Mouse (Mus musculus) intestine, embryonic 14.5 days (tissue): ENCODE results near the gene Rimbp3. TPM values are rescaled to one million over a fixed set of nuclear protein-coding genes. Genes with fewer than 3 reads are reported as not detected.
"Not testable (repeated sequence)": the region's sequence is repeated elsewhere in the genome, so short reads cannot be mapped to it uniquely, and the experiment has no call there.

ENCODE experiments used
- ATAC-seq: fragments of 200-750 bp; cut with Nextera tagmentation; replicated peaks from 2 replicates; pipeline ENCODE4 v1.8.0; 2017; ENCODE audit warnings: low read depth, moderate number of reproducible peaks, moderate TSS enrichment, moderate library complexity; ENCODE audit not compliant: low FRiP score, low TSS enrichment
- DNase-seq: peaks from one replicate; pipeline ENCODE4 v3.0.0-alpha.2; 2018; ENCODE audit warnings: low spot score
- H3K27ac ChIP-seq: fragments of 300-500 bp; sonication (generic); 2 replicates; pipeline ENCODE4 v1.5.1; 2014; ENCODE audit warnings: low read depth, mild to moderate bottlenecking, control low read depth
- H3K27me3 ChIP-seq: fragments of 300-500 bp; sonication (generic); replicated peaks from 2 replicates; pipeline ENCODE4 v1.6.1; 2014; ENCODE audit warnings: low read length, control low read depth; ENCODE audit not compliant: control insufficient read depth, insufficient read depth
- H3K36me3 ChIP-seq: fragments of 300-500 bp; sonication (generic); 2 replicates; pipeline ENCODE4 v1.6.1; 2014; ENCODE audit warnings: low read length, control low read depth; ENCODE audit not compliant: control insufficient read depth, insufficient read depth
- H3K4me1 ChIP-seq: fragments of 300-500 bp; sonication (generic); replicated peaks from 2 replicates; pipeline ENCODE4 v1.6.1; 2014; ENCODE audit warnings: low read length, control low read depth, mixed read lengths; ENCODE audit not compliant: control insufficient read depth, insufficient read depth
- H3K4me2 ChIP-seq: fragments of 300-500 bp; sonication (generic); 2 replicates; pipeline ENCODE4 v1.6.1; 2014; ENCODE audit warnings: low read length
- H3K4me3 ChIP-seq: fragments of 300-500 bp; sonication (generic); 2 replicates; pipeline ENCODE4 v1.5.1; 2014; ENCODE audit warnings: low read depth, low read length, control low read depth, mixed read lengths
- H3K9ac ChIP-seq: fragments of 300-500 bp; sonication (generic); 2 replicates; pipeline ENCODE4 v1.6.1; 2014; ENCODE audit warnings: mild to moderate bottlenecking, low read length
- H3K9me3 ChIP-seq: fragments of 300-500 bp; sonication (generic); 2 replicates; pipeline ENCODE4 v1.6.1; 2016; ENCODE audit warnings: low read length, control low read depth; ENCODE audit not compliant: control insufficient read depth
- WGBS: fragments of 180-500 bp; shearing (Covaris S2); extraction: QIAGEN DNeasy Blood & Tissue Kit; methylation state at CpG from one replicate; pipeline ENCODE4 v1.1.7; 2014; 5-methylcytosine and 5-hydroxymethylcytosine counted together
- polyA plus RNA-seq: library from polyadenylated mRNA; unstranded; fragments of >200 nt; fragmentation: Nextera tagmentation; extraction: Ambion mirVana; gene quantifications from 2 replicates; pipeline ENCODE4 v1.2.1, GENCODE M21; 2014

Gene Rimbp3
- polyA plus RNA-seq, 1 experiment from 2014 or later, result 0.60 TPM

DNA sequence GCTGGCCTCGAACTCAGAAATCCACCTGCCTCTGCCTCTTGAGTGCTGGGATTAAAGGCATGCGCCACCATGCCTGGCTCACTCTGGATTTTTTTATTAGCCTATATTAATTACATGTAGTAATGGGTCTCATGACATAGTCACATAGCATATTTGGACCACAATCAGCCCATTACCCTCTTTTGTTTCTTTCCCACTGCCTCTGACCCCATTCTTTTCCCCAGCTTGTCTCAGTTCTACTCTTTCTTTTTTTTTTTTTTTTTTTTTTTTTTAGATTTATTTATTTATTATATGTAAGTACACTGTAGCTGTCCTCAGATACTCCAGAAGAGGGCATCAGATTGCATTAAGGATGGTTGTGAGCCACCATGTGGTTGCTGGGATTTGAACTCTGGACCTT is 23.1 kb downstream of the Rimbp3 start:
- H3K9me3 ChIP-seq, H3K36me3 ChIP-seq, H3K27me3 ChIP-seq, ATAC-seq, H3K4me2 ChIP-seq, DNase-seq, H3K27ac ChIP-seq, H3K9ac ChIP-seq, H3K4me3 ChIP-seq: not testable (repeated sequence)
- 94% methylated on average over 2 of the region's 2 CpGs for WGBS
- H3K4me1 ChIP-seq, result peaks cover 25% of the 10 kb centered on the region

DNA sequence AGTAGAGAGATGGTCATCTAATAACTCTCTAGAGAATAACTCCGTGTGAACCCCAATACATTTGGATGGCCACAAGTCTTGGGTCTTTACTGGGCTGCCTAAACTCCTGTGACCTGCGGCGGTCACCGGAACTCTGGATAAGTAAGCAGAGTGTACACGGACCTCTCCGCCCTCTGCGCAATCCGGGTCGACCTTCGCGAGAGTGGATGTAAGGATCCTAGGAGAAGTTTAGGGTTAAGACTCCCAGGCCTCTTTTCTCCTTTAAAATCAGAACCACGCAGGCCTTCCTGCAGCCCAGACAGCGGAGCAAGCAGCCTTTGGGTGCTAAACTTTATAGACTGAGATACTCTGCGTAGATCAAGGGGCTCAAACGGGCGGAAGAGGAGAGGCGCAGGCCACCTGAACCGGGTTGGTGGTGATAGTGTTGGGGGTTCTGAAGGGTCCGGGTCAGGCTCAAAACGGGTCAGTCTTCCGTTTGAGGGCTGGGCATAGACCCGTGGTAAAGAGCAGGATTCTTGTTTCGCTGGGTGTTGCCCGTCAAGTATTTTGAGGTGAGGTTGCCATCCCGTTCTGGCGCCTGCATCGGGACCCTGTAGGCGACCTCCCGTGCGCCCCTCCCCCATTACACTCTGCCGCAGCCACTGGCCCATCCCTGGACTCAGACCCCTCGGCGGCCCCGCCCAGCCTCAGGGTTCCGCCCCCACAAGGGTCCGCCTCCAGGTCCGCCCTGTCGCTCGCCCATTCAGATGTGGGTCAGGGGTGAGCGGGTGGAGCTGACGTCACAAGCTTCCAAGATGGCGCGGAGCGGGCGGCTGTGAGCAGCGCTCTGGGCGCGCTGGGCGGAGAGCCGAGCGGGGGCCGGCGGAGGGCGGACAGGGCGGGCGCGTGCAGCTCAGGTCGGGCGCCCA is 24.6 kb downstream of the Rimbp3 start, which contains the start of gene Hic2:
Hic2 (plus strand) TSS at position 779 of the 908 bp plus-strand sequence.
- H3K9ac ChIP-seq, result peak within 1 kb of the TSS; percentile 95
- DNase-seq (peak; percentile 95), ATAC-seq (peak; percentile 99)
- no peaks in the 10 kb centered on the region for H3K36me3 ChIP-seq
- H3K4me3 ChIP-seq, result peak within 1 kb of the TSS; percentile 94
- H3K27me3 ChIP-seq, result no peaks in the 10 kb centered on the region
- H3K27ac ChIP-seq, result peak within 1 kb of the TSS; percentile 91
- H3K4me1 ChIP-seq, result peaks cover 29% of the 10 kb centered on the region
- no peaks in the 10 kb centered on the region for H3K9me3 ChIP-seq
- H3K4me2 ChIP-seq, result peak within 1 kb of the TSS; percentile 76
- WGBS, result 3% methylated on average over 59 of the region's 59 CpGs

DNA sequence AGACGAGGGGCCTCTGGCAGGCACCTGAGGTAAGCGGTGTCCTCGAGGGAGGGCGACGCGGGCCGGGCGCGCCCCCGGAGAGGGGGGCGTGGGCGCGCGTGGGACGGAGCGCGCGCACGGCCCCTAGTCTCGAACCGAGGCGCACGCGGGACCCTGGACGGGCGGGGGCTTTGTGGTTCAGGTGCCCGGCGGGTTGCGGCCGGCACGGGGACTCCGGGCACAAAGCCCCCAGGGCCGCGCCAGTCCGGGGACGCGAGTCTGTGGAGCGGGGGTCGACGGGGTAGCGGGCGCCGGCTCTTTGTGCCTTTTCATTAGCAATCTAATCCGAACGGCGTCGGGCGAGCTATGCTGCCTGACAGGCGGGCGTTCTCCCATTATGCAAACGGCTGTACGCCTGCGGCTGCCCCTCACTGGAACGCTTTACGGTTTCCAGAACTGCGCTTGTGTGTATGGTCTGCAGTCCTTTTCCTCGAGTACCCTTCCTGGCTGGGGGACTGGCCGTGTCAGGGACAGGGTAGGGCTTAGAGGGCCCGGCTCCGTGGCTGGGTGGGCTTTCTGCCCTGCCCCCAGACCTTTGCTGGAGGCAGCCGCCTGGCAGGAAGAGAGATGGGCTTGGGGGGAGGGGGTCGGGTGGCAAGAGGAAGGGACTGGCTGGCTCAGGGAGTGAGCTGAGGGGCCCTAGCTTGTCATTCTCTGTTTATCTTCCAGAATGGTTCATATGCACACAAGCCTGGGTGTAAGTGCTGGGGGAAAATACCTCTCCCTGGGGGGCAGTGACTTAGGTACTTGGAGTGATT is 25.5 kb downstream of the Rimbp3 start:
- H3K36me3 ChIP-seq, result no peaks in the 10 kb centered on the region
- under 1% methylated on average over 62 of the region's 62 CpGs for WGBS
- peak overlapping the region; percentile 95 for H3K9ac ChIP-seq
- H3K27me3 ChIP-seq, result no peaks in the 10 kb centered on the region
- peak overlapping the region; percentile 94 for H3K4me3 ChIP-seq
- no peak; the same call in none of the 2 replicates for ATAC-seq
- H3K9me3 ChIP-seq, result no peaks in the 10 kb centered on the region
- peaks cover 33% of the 10 kb centered on the region for H3K4me1 ChIP-seq
- H3K27ac ChIP-seq, result peak overlapping the region; percentile 91
- H3K4me2 ChIP-seq, result peak overlapping the region; percentile 76
- peak; percentile 88 for DNase-seq

DNA sequence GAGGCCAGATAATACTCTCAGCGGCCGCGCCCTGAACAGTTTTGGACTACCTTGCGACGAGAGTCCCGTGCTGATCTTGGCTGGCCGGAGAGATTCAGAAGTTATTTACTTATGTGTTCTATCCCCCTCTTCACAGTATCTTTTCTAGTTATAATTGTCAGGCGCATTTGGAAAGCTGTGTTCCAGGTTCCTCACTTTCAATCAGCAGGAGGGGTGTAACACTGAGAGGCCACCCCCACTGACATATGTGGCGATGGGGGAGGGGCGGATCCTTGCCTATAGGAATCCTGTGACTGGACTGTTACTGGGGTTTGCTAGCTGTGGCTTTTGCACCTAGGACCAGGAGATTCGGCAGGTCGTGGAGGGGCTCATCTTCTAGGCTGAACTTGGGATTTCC is 26.1 kb downstream of the Rimbp3 start:
- DNase-seq (peak; percentile 77), ATAC-seq (no peak)
- peak overlapping the region; percentile 76 for H3K4me2 ChIP-seq
- H3K4me3 ChIP-seq, result peak overlapping the region; percentile 94
- H3K9ac ChIP-seq, result peak overlapping the region; percentile 95
- H3K27me3 ChIP-seq, result no peaks in the 10 kb centered on the region
- no peaks in the 10 kb centered on the region for H3K36me3 ChIP-seq
- peak overlapping the region; percentile 91 for H3K27ac ChIP-seq
- H3K9me3 ChIP-seq, result no peaks in the 10 kb centered on the region
- under 1% methylated on average over 12 of the region's 12 CpGs for WGBS
- peaks cover 39% of the 10 kb centered on the region for H3K4me1 ChIP-seq

GRCm38 (mm10) chr16:17234916-17235665 is 26.7 kb downstream of the Rimbp3 start:
- H3K27ac ChIP-seq, result peak overlapping the region; percentile 91
- DNase-seq (no peak), ATAC-seq (no peak)
- no peaks in the 10 kb centered on the region for H3K36me3 ChIP-seq
- H3K9ac ChIP-seq, result peak overlapping the region; percentile 95; the same call in 1 of the 2 replicates
- 21% methylated on average over 9 of the region's 9 CpGs for WGBS
- H3K27me3 ChIP-seq, result no peaks in the 10 kb centered on the region
- H3K4me2 ChIP-seq, result peak overlapping the region; percentile 76
- peak overlapping the region; percentile 94 for H3K4me3 ChIP-seq
- no peaks in the 10 kb centered on the region for H3K9me3 ChIP-seq
- H3K4me1 ChIP-seq, result peaks cover 45% of the 10 kb centered on the region

DNA sequence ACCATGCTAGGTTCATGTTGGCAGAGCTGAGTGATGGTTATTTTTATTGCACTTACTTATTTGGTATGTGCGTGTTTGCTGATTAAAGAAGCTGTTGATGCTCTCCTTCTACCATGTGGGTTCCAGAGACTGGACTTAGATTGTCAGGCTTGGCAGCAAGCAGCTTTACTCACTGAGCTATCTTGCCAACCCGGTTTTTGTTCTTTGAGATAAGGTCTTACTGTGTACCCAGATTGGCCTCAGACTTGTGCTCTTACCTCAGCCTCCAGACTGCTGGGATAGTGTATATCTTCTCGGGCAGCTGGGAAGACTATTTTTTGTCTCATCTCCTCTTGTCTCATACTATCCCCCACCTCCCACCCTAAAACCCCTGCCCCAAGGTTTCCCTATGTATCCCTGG is 29.2 kb downstream of the Rimbp3 start:
- no peaks in the 10 kb centered on the region for H3K27me3 ChIP-seq
- H3K36me3 ChIP-seq, result no peaks in the 10 kb centered on the region
- H3K4me2 ChIP-seq, result no peak overlapping the region
- H3K27ac ChIP-seq, result no peak overlapping the region
- 67% methylated on average over 3 of the region's 3 CpGs for WGBS
- DNase-seq (no peak), ATAC-seq (no peak)
- H3K9me3 ChIP-seq, result no peaks in the 10 kb centered on the region
- no peak overlapping the region for H3K9ac ChIP-seq
- no peak overlapping the region for H3K4me3 ChIP-seq
- H3K4me1 ChIP-seq, result peaks cover 48% of the 10 kb centered on the region

- H3K36me3 ChIP-seq, result no peaks in the 10 kb centered on the region
- no peak for ATAC-seq
- H3K9me3 ChIP-seq, result no peaks in the 10 kb centered on the region
- 0 out of 2 replicates have a peak overlapping the region, but pooled peaks have one; percentile 22 for H3K27ac ChIP-seq
- H3K4me1 ChIP-seq, result peaks cover 49% of the 10 kb centered on the region
- H3K9ac ChIP-seq, result no peak overlapping the region
- WGBS, result 51% methylated on average over 2 of the region's 2 CpGs
- H3K4me3 ChIP-seq, result no peak overlapping the region
- no peak for DNase-seq
- H3K4me2 ChIP-seq, result no peak overlapping the region
- no peaks in the 10 kb centered on the region for H3K27me3 ChIP-seq
These were observed 31.0 kb downstream of the Rimbp3 start for GRCm38 (mm10) chr16:17239409-17239808.

GRCm38 (mm10) chr16:17243731-17244130 is 35.3 kb downstream of the Rimbp3 start:
- Histone ChIP-seq H3K4me1 (peaks cover 27% of the 10 kb centered on the region), H3K9me3 (no peaks in the 10 kb centered on the region), H3K9ac (no peak overlapping the region), H3K27ac (0 out of 2 replicates have a peak overlapping the region, but pooled peaks have one; percentile 33), H3K4me2 (no peak overlapping the region), H3K4me3 (no peak overlapping the region), H3K27me3 (no peaks in the 10 kb centered on the region), H3K36me3 (no peaks in the 10 kb centered on the region)
- ATAC-seq (no peak), DNase-seq (no peak)
- 20% methylated on average over 1 of the region's 1 CpGs for WGBS
